Mouse (Mus musculus): ENCODE data around the gene Emc1. TPM values are rescaled to one million over a fixed set of nuclear protein-coding genes. Genes with fewer than 3 reads are reported as not detected.
"Not testable (repeated sequence)": the region's sequence is repeated elsewhere in the genome, so short reads cannot be mapped to it uniquely, and the experiment has no call there.

The Emc1 gene
- total RNA-seq, 2 experiments from 2014 or later, result 14.5 to 32.3 TPM

GRCm38 (mm10) chr4:139352832-139353231 lies 445 bp downstream of the Emc1 start:
- ATAC-seq (ENCODE audit: poor library complexity, severe bottlenecking), result peak; percentile 14; the same call in 1 of the 2 replicates

- ATAC-seq (ENCODE audit: poor library complexity, severe bottlenecking), result no peak
These were observed 4.8 kb downstream of the Emc1 start for GRCm38 (mm10) chr4:139357211-139357610.

GRCm38 (mm10) chr4:139360761-139361548 lies 8.6 kb downstream of the Emc1 start:
- no peak for ATAC-seq (ENCODE audit: poor library complexity, severe bottlenecking)

DNA sequence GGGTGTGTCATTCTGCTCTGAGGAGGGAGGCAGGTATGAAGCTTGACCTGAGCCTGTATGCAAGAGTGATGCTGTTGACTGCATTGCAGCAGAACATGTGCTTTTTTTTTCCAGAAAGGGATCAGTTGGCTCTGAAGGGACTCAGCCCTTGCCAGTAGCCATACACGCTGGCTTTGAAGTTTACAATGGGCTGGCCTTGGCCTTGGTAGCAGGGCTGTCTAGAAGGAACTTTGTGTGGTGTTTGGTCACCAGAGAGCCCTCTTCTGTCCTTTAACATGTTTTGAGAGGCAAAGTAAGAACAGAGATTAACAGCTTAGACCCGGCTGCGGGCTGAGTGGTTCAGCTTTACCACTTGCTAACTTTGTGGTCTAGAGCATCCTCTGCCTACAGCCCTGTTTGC lies 14.9 kb downstream of the Emc1 start:
- ATAC-seq (ENCODE audit: poor library complexity, severe bottlenecking), result no peak

- no peak for ATAC-seq (ENCODE audit: poor library complexity, severe bottlenecking)
These were observed 15.7 kb downstream of the Emc1 start for GRCm38 (mm10) chr4:139368038-139368437.

- ATAC-seq (ENCODE audit: poor library complexity, severe bottlenecking), result no peak
These were observed 20.7 kb downstream of the Emc1 start for GRCm38 (mm10) chr4:139373130-139373529.

- ATAC-seq (ENCODE audit: poor library complexity, severe bottlenecking), result no peak
These were observed 21.1 kb downstream of the Emc1 start for GRCm38 (mm10) chr4:139373531-139373930.

DNA sequence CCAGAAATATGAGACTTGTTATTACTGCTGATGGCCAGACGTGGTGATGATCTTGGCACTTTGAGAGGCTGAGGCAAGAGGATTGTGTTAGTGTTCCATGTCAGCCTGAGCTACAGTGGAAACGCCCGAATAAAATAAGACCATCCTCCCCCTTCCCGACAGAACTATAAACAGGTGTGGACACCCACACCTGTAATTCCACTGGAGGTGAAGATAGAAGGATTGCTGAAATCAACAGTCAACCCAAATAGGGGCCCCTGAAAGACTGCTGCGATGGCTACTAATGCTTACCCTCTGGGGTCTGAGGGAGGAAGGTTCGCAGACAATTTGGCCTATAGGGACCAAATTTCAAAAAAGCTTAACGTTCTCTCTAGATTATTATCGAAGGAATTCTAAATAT lies 27.3 kb downstream of the Emc1 start:
- no peak for ATAC-seq (ENCODE audit: poor library complexity, severe bottlenecking)

DNA sequence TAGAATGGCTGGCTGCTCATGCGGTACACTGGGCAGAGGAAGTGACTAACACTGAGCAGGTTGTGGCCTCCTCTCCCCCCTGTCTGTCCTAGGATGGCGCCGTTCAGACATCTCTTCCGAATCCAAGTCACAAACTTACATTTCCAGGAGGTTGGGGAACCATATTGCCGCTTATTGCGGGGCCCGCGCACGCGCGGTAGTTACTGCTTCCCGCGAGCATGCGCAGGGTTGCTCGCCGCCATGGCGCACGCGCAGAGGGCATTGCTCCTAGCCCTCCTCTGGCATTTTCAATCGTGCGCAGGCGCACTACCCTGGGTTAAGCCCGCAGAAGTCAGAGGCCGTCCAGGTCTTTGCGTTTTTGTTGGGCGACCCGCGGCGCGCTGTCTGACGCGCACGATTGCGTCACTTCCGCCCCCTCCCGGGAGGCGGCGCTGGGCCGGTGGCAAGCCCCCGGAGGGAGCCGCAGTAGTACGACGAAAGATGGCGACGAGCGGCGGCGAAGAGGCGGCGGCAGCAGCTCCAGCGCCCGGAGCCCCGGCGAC lies 27.9 kb downstream of the Emc1 start:
- ATAC-seq (ENCODE audit: poor library complexity, severe bottlenecking), result peak; percentile 96

DNA sequence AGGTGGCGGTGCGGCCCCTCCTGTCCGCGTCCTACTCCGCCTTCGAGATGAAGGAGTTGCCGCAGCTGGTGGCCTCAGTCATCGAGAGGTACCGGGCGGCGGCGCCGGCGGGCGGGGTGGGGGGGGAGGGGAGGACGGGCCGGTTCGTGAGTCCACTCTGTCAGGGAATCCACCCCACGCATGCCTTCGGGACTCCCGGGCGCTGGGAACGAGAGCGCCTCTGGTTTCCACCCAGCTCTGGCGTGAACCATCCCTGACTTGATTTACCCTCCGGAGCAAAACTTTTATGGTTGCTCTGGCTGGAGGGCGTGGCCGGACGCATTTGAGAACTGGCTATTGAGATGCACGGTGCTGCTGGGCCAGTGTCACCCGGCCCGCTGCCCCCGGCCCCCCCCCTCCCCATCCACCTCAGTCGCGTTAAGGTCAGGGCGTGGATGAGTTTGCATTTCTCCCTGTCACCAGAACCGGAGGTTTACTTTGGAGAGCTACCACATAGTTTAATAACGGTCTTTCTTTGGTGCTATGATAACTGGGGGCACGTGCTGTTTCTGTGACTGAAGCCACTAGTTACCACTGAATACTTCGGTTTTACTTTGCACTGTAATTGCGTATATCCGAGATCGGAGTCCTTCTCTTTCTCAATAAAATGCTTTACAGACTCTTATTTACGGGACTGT lies 28.5 kb downstream of the Emc1 start:
- ATAC-seq (ENCODE audit: poor library complexity, severe bottlenecking), result peak; percentile 37

GRCm38 (mm10) chr4:139381452-139381845 lies 29.1 kb downstream of the Emc1 start:
- no peak for ATAC-seq (ENCODE audit: poor library complexity, severe bottlenecking)

DNA sequence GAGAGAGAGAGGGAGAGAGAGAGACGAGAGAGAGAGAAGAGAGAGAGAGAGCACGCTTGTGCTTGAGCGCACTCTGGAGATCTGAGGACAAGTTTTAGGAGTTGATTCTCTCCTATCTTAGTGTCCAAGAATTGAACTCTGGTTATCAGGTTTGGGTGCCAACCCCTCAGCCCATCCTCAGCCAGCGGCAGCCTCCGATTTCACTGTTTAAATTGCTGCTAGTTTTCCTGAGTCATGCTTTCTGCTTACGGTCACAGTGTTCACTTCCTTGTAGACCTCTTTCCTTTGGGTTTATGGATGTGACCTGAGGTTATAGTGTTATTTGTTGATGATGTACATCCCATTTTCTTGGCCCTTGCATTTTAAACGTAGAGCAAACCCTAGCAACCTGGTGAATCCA lies 29.8 kb downstream of the Emc1 start:
- no peak for ATAC-seq (ENCODE audit: poor library complexity, severe bottlenecking)

- ATAC-seq (ENCODE audit: poor library complexity, severe bottlenecking), result not testable (repeated sequence)
These were observed 33.5 kb downstream of the Emc1 start for GRCm38 (mm10) chr4:139385841-139386240.

DNA sequence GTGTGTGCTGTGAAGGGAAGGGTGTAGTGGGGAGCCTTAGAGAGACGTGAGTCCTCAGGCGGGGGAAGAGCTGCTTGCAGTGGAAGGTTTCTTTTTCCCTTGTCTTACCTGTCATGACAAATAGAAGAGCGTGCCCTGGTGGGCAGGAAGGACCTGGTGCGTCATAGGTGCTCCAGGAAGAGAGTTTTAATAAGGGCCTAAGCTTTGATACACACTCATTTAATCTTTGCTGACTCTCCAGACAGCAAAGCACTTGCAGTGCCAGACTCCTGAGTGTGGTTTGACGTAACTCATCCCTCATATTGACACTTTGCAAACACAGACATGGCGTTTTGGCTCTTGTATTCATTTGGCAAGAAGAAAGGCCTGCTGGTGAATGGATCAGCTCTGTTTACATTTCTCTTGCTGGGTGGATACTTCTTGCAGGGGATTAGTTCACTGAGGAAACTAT lies 34.5 kb downstream of the Emc1 start:
- ATAC-seq (ENCODE audit: poor library complexity, severe bottlenecking), result no peak

- ATAC-seq (ENCODE audit: poor library complexity, severe bottlenecking), result no peak
These were observed 37.2 kb downstream of the Emc1 start for GRCm38 (mm10) chr4:139389557-139389956.

- ATAC-seq (ENCODE audit: poor library complexity, severe bottlenecking), result no peak
These were observed 43.0 kb downstream of the Emc1 start for GRCm38 (mm10) chr4:139395431-139395830.

DNA sequence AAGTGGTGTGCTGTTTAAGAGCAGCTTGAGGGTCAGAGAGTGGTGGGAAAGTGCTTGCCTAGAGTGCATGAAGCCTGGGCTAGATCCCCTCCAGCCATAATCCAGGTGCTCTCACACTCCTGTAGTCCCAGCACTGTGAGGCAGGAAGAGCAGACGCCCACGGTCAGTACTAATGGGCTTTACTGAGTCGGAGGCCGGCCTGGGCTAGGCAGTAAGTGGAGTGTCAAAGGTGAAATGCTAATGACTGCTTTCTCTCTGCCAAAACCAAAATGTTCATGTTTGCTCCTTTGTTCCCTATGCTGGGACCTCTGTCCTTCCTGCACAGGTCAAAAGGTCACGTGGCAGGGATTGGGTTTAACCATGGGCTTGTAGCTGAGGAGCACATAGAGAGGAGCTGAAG lies 48.1 kb downstream of the Emc1 start:
- no peak for ATAC-seq (ENCODE audit: poor library complexity, severe bottlenecking)

GRCm38 (mm10) chr4:139403214-139403613 lies 50.8 kb downstream of the Emc1 start:
- ATAC-seq (ENCODE audit: poor library complexity, severe bottlenecking), result no peak

DNA sequence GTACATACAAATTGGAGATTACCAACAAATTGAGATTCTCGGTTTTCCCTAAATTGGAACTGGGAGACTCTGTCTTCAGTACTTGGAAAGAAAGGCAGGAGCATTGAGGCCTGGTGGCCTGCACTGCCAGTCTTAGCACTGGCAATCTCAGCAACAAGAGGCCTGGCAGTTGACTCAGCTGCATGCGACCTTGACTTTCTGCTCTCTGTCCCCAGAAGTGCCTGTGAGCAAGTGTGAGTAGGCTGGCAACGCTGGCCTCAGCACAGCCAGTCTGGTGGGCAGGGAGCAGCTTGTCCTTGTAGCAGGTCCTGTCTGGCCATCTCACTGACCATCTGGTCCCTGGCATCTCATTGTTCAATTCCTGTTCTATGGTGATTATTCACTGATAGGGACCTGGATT lies 59.0 kb downstream of the Emc1 start:
- ATAC-seq (ENCODE audit: poor library complexity, severe bottlenecking), result no peak

GRCm38 (mm10) chr4:139417868-139418267 lies 65.5 kb downstream of the Emc1 start:
- ATAC-seq (ENCODE audit: poor library complexity, severe bottlenecking), result no peak

GRCm38 (mm10) chr4:139421621-139422020 lies 69.2 kb downstream of the Emc1 start:
- no peak for ATAC-seq (ENCODE audit: poor library complexity, severe bottlenecking)

DNA sequence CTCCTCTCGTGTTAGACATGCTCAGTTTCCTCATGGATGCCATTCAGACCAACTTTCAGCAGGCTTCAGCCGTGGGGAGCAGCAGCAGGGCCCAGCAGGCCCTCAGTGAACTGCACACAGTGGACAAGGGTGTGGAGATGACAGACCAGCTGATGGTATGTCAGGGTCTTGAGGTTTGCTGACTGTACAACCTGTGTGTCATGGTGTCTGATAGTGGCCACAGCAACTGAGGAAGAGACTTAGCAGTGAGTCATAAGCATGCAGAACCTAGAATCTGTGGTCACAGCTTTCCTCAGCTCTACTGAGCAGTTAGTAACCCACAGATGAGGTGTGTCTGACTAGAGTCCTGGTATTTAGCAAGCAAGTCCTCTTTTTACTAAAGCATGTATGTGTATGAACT lies 70.0 kb downstream of the Emc1 start:
- no peak for ATAC-seq (ENCODE audit: poor library complexity, severe bottlenecking)
